Mouse (Mus musculus) kidney, adult 2 months (tissue): ENCODE results near the gene Inhbe.

ENCODE experiments used
- CTCF ChIP-seq: fragments of 200-500 bp; conservative IDR thresholded peaks from 2 replicates; pipeline ENCODE4 v1.5.1; 2011; ENCODE audit warnings: low read depth, mild to moderate bottlenecking, control low read depth, low read length, moderate library complexity, mixed read lengths; ENCODE audit not compliant: insufficient read depth, insufficient read length
- POLR2A ChIP-seq: fragments of 200-500 bp; IDR thresholded peaks from one replicate; pipeline ENCODE4 v1.6.1; 2011; ENCODE audit warnings: low read depth, low read length, control low read depth

DNA sequence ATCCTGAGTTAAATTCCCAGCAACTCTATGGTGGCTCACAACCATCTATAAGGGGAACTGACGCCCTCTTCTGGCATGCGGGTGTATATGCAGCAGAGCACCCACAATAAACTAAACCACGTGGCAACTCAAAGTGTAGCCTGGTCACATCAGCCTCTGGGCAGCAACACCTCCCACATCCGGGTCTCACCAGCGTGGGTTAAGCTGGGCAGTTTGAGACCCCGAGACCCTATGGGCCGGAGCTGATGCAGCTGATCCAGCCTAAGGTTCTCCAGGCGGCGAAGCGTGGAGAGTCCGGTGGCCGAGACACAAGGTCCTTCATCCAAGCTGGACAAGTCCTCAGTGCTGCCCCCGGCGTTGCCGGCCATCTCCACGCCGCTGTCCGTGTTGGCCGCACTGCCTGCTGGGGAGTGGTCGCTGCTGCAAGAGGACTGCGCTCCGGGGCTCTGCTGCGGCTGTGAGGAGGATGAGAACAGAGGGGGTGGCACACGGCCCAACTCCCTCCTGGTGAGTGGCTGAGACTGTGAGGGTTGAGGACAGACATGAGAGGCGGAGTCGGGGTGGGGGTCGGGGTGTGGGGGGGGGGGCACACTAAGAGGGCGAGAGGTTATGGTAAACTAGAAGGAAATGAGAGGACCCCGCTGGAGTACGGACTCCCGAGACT lies 21.9 kb downstream of the Inhbe start:
- TF ChIP-seq POLR2A (no peak), CTCF (0 out of 2 replicates have a peak, but pooled peaks have one; percentile 21)
